Mouse (Mus musculus) E14TG2a.4 (cell line): Measurements from ENCODE around the gene Gls.

Source experiments
- CTCF ChIP-seq: conservative IDR thresholded peaks from 2 replicates; pipeline ENCODE4 v1.5.1; 2014; ENCODE audit warnings: low read length
- NANOG ChIP-seq: IDR thresholded peaks from 2 replicates; pipeline ENCODE4 v1.6.1; 2014; ENCODE audit warnings: borderline replicate concordance, low read length, mixed read lengths

DNA sequence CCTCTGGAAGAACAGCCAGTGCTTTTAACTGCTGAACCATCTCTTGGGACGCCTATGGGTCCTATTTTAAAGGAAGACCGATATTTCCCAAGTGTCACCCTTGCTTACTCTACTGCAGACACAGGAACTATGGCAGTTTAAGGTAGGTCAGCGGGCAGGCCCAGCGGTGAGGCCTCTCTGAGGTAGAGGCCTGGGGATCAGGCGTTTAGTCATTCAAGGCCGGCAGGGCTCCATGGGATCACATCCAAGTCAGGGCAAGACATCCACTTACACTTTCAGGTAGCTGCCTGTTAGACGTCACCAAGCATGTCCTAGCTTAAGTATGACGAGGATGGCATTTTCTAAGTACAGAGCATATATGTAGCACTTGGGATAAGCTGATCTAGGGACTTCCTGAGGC, 71.9 kb downstream of the Gls start:
- TF ChIP-seq CTCF (no peak), NANOG (no peak)
